Mouse (Mus musculus) liver (tissue): ENCODE measurements at regions not wholly inside any gene's neighbourhood (a gene's known extent, or its start where the extent isn't known, plus 50 kb on each side); places are given as distances from the start of the nearest gene placed in this dataset.
"Not testable (repeated sequence)": the region's sequence is repeated elsewhere in the genome, so short reads cannot be mapped to it uniquely, and the experiment has no call there.

ENCODE experiments used
- DNase-seq: peaks from one replicate; pipeline ENCODE4 v3.0.0-alpha.2; 2020; ENCODE audit warnings: mixed read lengths

GRCm38 (mm10) chr14:15872013-15872412, 377.1 kb upstream of the Ngly1 start:
- DNase-seq: no peak

GRCm38 (mm10) chr14:15880146-15880545, 368.9 kb upstream of the Ngly1 start:
- no peak for DNase-seq

GRCm38 (mm10) chr14:15881284-15881683, 367.8 kb upstream of the Ngly1 start:
- peak; percentile 18 for DNase-seq

- no peak for DNase-seq
Measured at GRCm38 (mm10) chr14:15884641-15885340, 364.3 kb upstream of the Ngly1 start.

- no peak for DNase-seq
Measured at GRCm38 (mm10) chr14:15897098-15897497, 352.0 kb upstream of the Ngly1 start.

GRCm38 (mm10) chr14:15906429-15906828, 342.7 kb upstream of the Ngly1 start:
- not testable (repeated sequence) for DNase-seq

- not testable (repeated sequence) for DNase-seq
Measured at GRCm38 (mm10) chr14:15913206-15913605, 335.9 kb upstream of the Ngly1 start.

GRCm38 (mm10) chr14:15914176-15914575, 334.9 kb upstream of the Ngly1 start:
- no peak for DNase-seq

- DNase-seq: not testable (repeated sequence)
Measured at GRCm38 (mm10) chr14:15924676-15925075, 324.4 kb upstream of the Ngly1 start.

GRCm38 (mm10) chr14:15934729-15935128, 314.4 kb upstream of the Ngly1 start:
- no peak for DNase-seq

- DNase-seq: no peak
Measured at GRCm38 (mm10) chr14:15970321-15970720, 278.8 kb upstream of the Ngly1 start.

- DNase-seq: no peak
Measured at GRCm38 (mm10) chr14:15970767-15971166, 278.3 kb upstream of the Ngly1 start.

- no peak for DNase-seq
Measured at GRCm38 (mm10) chr14:15971306-15971705, 277.8 kb upstream of the Ngly1 start.

GRCm38 (mm10) chr14:15977366-15977765, 271.7 kb upstream of the Ngly1 start:
- no peak for DNase-seq

GRCm38 (mm10) chr14:15978329-15978728, 270.8 kb upstream of the Ngly1 start:
- DNase-seq: no peak

- no peak for DNase-seq
Measured at GRCm38 (mm10) chr14:16005409-16005808, 243.7 kb upstream of the Ngly1 start.

- no peak for DNase-seq
Measured at GRCm38 (mm10) chr14:16006968-16007367, 242.1 kb upstream of the Ngly1 start.

- DNase-seq: no peak
Measured at GRCm38 (mm10) chr14:16009778-16010177, 239.3 kb upstream of the Ngly1 start.

GRCm38 (mm10) chr14:16023853-16024252, 225.2 kb upstream of the Ngly1 start:
- no peak for DNase-seq

- DNase-seq: no peak
Measured at GRCm38 (mm10) chr14:16037771-16038170, 211.3 kb upstream of the Ngly1 start.

GRCm38 (mm10) chr14:16038336-16038735, 210.7 kb upstream of the Ngly1 start:
- DNase-seq: no peak

GRCm38 (mm10) chr14:16044466-16044865, 204.6 kb upstream of the Ngly1 start:
- no peak for DNase-seq

GRCm38 (mm10) chr14:16072534-16072933, 176.5 kb upstream of the Ngly1 start:
- not testable (repeated sequence) for DNase-seq

- DNase-seq: no peak
Measured at GRCm38 (mm10) chr14:16074089-16074488, 175.0 kb upstream of the Ngly1 start.

- DNase-seq: no peak
Measured at GRCm38 (mm10) chr14:16079096-16079495, 170.0 kb upstream of the Ngly1 start.
